8 mouse cellular contexts compared by ENCODE assay signal in the genomic region with DNA sequence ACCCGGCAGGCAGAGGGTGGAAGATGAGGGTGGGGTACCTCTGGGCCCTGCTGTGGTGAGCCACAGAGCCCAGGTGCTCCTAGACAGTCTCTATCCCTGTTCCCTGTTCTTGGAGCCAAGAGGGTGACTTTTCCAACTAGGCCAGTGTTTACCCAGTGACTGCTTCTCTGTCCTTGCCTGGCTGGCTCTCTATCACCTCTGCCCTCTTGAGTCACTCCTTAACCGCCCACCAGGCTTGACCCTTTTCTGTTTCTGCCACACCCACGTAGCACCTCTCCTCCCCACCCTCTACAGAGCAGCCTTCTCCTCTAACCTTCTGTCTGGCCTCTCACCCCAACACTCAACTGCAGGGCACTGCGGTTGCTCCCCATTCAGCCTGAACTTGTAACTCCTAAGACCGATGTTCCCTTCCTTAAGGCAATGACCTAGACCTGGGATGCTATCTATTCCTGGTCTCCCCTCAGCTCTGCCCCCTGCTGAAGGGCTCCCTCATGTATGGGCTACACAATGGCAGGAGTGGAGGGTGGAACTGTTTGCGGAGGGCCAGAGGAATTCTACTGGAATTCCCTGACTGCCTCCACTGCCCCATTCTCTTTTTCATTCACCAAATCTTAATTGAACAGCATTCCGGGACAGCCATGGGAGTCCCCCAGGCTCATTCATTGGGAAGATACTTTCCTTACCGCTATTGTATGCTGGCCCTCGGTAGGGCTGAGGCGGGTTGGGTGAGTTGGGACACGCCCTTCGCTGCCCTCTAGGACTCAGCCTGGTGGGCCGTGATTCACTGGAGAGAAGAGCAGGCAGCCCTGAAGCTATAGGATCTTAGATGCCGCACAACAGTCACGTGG. TPM values are rescaled to one million over a fixed set of nuclear protein-coding genes. Genes with fewer than 3 reads are reported as not detected.
A peak's percentile ranks its signal among the peaks of the same experiment; 100 is the strongest.
DNase-seq lines count a peak whose midpoint lies in the region; ATAC-seq lines count a peak whose summit lies in the region.

No protein-coding gene starts in this region.

- H3K4me1 ChIP-seq in heart, embryonic 10.5 days, result peaks cover 84% of the 10 kb centered on the region
- peaks cover 38% of the 10 kb centered on the region for H3K4me1 ChIP-seq in hindbrain, embryonic 12.5 days
- H3K4me1 ChIP-seq in midbrain, embryonic 12.5 days, result peaks cover 37% of the 10 kb centered on the region

- H3K4me2 ChIP-seq in hindbrain, embryonic 12.5 days (replicated peaks), result peak overlapping the region; percentile 93
- H3K4me2 ChIP-seq in midbrain, embryonic 12.5 days (replicated peaks), result peak overlapping the region; percentile 97

- H3K9me3 ChIP-seq in heart, embryonic 10.5 days, result no peaks in the 10 kb centered on the region
- no peaks in the 10 kb centered on the region for H3K9me3 ChIP-seq in hindbrain, embryonic 12.5 days (replicated peaks)
- no peaks in the 10 kb centered on the region for H3K9me3 ChIP-seq in midbrain, embryonic 12.5 days

- H3K4me3 ChIP-seq in heart, embryonic 10.5 days, result peak overlapping the region; percentile 93
- peak overlapping the region; percentile 62 for H3K4me3 ChIP-seq in hindbrain, embryonic 12.5 days
- H3K4me3 ChIP-seq in midbrain, embryonic 12.5 days, result peak overlapping the region; percentile 60

- no peaks in the 10 kb centered on the region for H3K27me3 ChIP-seq in heart, embryonic 10.5 days (ENCODE audit: insufficient read depth, poor library complexity, severe bottlenecking)
- H3K27me3 ChIP-seq in hindbrain, embryonic 12.5 days, result 0 out of 2 replicates have a peak, but pooled peaks cover 6% of the 10 kb centered on the region
- H3K27me3 ChIP-seq in midbrain, embryonic 12.5 days, result peaks cover 22% of the 10 kb centered on the region; the same call in 1 of the 2 replicates

- no peak for DNase-seq in heart, embryonic 10.5 days (ENCODE audit: low spot score)
- DNase-seq in heart, postnatal 4 days, result no peak
- DNase-seq in R1 (ENCODE audit: low read depth, low spot score), result peak; percentile 98
- DNase-seq in gastrocnemius, adult 18-20 months (ENCODE audit: low spot score), result no peak
- no peak for DNase-seq in retina, postnatal 1 day
- DNase-seq in left cerebral cortex, adult 9 months (ENCODE audit: low spot score in 2 of 2), result no peak

- H3K27ac ChIP-seq in heart, embryonic 10.5 days, result peak overlapping the region; percentile 96
- H3K27ac ChIP-seq in hindbrain, embryonic 12.5 days, result no peak overlapping the region
- H3K27ac ChIP-seq in midbrain, embryonic 12.5 days (replicated peaks), result no peak overlapping the region

- no peak for ATAC-seq in hindbrain, embryonic 12.5 days (ENCODE audit: low FRiP score)
- ATAC-seq in midbrain, embryonic 12.5 days (ENCODE audit: low FRiP score, low read depth), result no peak

- H3K36me3 ChIP-seq in heart, embryonic 10.5 days, result peaks cover 4% of the 10 kb centered on the region
- no peaks in the 10 kb centered on the region for H3K36me3 ChIP-seq in hindbrain, embryonic 12.5 days
- H3K36me3 ChIP-seq in midbrain, embryonic 12.5 days, result no peaks in the 10 kb centered on the region

- WGBS in heart, embryonic 10.5 days, result 20% methylated on average over 15 of the region's 15 CpGs
- WGBS in hindbrain, embryonic 12.5 days, result 35% methylated on average over 15 of the region's 15 CpGs
- 41% methylated on average over 15 of the region's 15 CpGs for WGBS in midbrain, embryonic 12.5 days

- 0 out of 2 replicates have a peak overlapping the region, but pooled peaks have one; percentile 75 for H3K9ac ChIP-seq in hindbrain, embryonic 12.5 days
- peak overlapping the region; percentile 74; the same call in 1 of the 2 replicates for H3K9ac ChIP-seq in midbrain, embryonic 12.5 days (replicated peaks)

RNA-seq across cellular contexts. Expression of gene Hspg2, which starts 1.5 kb away (rescaled TPM):
- 52.0 and 58.9 TPM in 2 replicates for polyA plus RNA-seq in heart, embryonic 10.5 days (2016; fragmentation: Nextera tagmentation; extraction: Ambion mirVana)
- total RNA-seq in heart, postnatal 4 days (2021), result 100 to 1,000 TPM; 467 to 506 TPM
- polyA plus RNA-seq in hindbrain, embryonic 12.5 days (2016; fragmentation: Nextera tagmentation; extraction: Ambion mirVana), result 14.7 and 15.0 TPM in 2 replicates
- 8.3 and 9.5 TPM in 2 replicates for polyA plus RNA-seq in midbrain, embryonic 12.5 days (2016; fragmentation: Nextera tagmentation; extraction: Ambion mirVana)
- total RNA-seq in gastrocnemius, adult 18-20 months (2021), result 10 to 100 TPM; 53.7 to 61.6 TPM

RNA-seq across cellular contexts. Expression of gene 1700013G24Rik, which starts 17.0 kb away (rescaled TPM):
- polyA plus RNA-seq in heart, embryonic 10.5 days (2016; fragmentation: Nextera tagmentation; extraction: Ambion mirVana), result not detected in 2 replicates
- total RNA-seq in heart, postnatal 4 days (2021), result not detected
- not detected in 2 replicates for polyA plus RNA-seq in hindbrain, embryonic 12.5 days (2016; fragmentation: Nextera tagmentation; extraction: Ambion mirVana)
- polyA plus RNA-seq in midbrain, embryonic 12.5 days (2016; fragmentation: Nextera tagmentation; extraction: Ambion mirVana), result not detected in 2 replicates
- total RNA-seq in gastrocnemius, adult 18-20 months (2021), result not detected

RNA-seq across cellular contexts. Expression of gene Cela3b, which starts 39.7 kb away (rescaled TPM):
- polyA plus RNA-seq in heart, embryonic 10.5 days (2016; fragmentation: Nextera tagmentation; extraction: Ambion mirVana), result not detected in 2 replicates
- not detected for total RNA-seq in heart, postnatal 4 days (2021)
- not detected in 2 replicates for polyA plus RNA-seq in hindbrain, embryonic 12.5 days (2016; fragmentation: Nextera tagmentation; extraction: Ambion mirVana)
- polyA plus RNA-seq in midbrain, embryonic 12.5 days (2016; fragmentation: Nextera tagmentation; extraction: Ambion mirVana), result not detected in 2 replicates
- under 1 TPM in 1 of 2 experiments, not detected in 1; 0.34 TPM for total RNA-seq in gastrocnemius, adult 18-20 months (2021)
